Mouse (Mus musculus): ENCODE data around the gene Gm973. TPM values are rescaled to one million over a fixed set of nuclear protein-coding genes. Genes with fewer than 3 reads are reported as not detected.

The Gm973 gene
- polyA plus RNA-seq, 1 experiment from 2014 or later, result 4.4 TPM

GRCm38 (mm10) chr1:59524759-59525158 lies 8.7 kb downstream of the Gm973 start:
- no peak overlapping the region for H3K27ac ChIP-seq (ENCODE audit: low read depth, low read length)
- DNase-seq (ENCODE audit: low spot score), result no peak
- no peaks in the 10 kb centered on the region for H3K36me3 ChIP-seq (ENCODE audit: control insufficient read depth, insufficient read depth, low read length)
- no peaks in the 10 kb centered on the region for H3K27me3 ChIP-seq (ENCODE audit: control insufficient read depth, insufficient read depth, low read length)
- H3K9ac ChIP-seq (ENCODE audit: low read length), result no peak overlapping the region
- H3K4me3 ChIP-seq (ENCODE audit: low read depth, low read length), result no peak overlapping the region
- no peak for ATAC-seq (ENCODE audit: insufficient read depth, low FRiP score, low TSS enrichment)
- 62% methylated on average over 3 of the region's 3 CpGs for WGBS
- no peak overlapping the region for H3K4me2 ChIP-seq (ENCODE audit: low read depth)
- no peaks in the 10 kb centered on the region for H3K9me3 ChIP-seq (ENCODE audit: control insufficient read depth, low read length)
- H3K4me1 ChIP-seq (ENCODE audit: control insufficient read depth, insufficient read depth, low read length), result peaks cover 20% of the 10 kb centered on the region

- Histone ChIP-seq H3K36me3 (ENCODE audit: control insufficient read depth, insufficient read depth, low read length) (no peaks in the 10 kb centered on the region), H3K4me2 (ENCODE audit: low read depth) (no peak overlapping the region), H3K27ac (ENCODE audit: low read depth, low read length) (no peak overlapping the region), H3K9me3 (ENCODE audit: control insufficient read depth, low read length) (no peaks in the 10 kb centered on the region), H3K4me1 (ENCODE audit: control insufficient read depth, insufficient read depth, low read length) (peaks cover 5% of the 10 kb centered on the region; the same call in 1 of the 2 replicates), H3K4me3 (ENCODE audit: low read depth, low read length) (no peak overlapping the region), H3K9ac (ENCODE audit: low read length) (no peak overlapping the region), H3K27me3 (ENCODE audit: control insufficient read depth, insufficient read depth, low read length) (no peaks in the 10 kb centered on the region)
- DNase-seq (ENCODE audit: low spot score), result no peak
- 89% methylated on average over 6 of the region's 6 CpGs for WGBS
- ATAC-seq (ENCODE audit: insufficient read depth, low FRiP score, low TSS enrichment), result no peak
These were observed 11.2 kb downstream of the Gm973 start for GRCm38 (mm10) chr1:59527219-59527618.

DNA sequence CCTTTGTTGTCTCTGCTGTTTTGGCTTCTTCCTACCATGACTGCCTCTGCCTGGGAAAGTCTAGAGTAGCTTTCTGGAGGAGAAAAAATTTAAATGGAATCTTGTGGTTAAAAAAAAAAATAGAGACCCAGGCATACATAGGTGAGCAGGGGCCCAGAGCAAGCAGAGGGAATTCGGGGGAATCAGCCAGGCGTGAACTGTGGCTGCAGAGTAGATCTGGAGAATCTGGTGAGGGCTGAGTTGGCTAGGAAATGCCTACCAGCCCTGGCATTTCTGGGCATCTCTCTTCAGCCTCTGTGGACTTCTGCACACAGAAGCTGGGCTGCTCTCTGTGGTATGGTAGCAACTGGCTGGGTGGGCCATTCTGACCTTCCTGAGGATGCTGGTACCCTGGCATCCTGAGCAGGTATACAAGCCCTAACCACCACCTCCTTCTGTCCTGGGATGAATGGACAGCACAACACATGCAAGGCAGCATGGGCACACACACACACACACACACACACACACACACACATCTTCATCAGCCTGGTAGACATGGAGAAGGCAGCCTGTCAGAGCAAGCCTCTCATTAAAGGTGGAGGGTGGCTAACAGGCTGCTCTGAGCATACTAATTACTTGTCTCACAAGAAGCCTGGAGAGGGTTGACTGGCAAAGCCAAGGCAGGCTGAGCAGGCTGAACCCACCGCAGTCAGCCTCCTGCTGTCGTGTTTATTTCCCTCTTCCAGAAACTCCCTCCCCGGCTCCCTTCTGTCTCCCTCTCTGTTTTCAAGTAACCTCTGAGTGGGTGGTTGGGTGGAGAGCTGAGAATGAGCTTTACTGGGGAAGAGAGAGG lies 19.1 kb downstream of the Gm973 start:
- Histone ChIP-seq H3K27me3 (ENCODE audit: control insufficient read depth, insufficient read depth, low read length) (no peaks in the 10 kb centered on the region), H3K36me3 (ENCODE audit: control insufficient read depth, insufficient read depth, low read length) (no peaks in the 10 kb centered on the region)
- DNase-seq (ENCODE audit: low spot score), result no peak

GRCm38 (mm10) chr1:59538381-59538780 lies 22.3 kb downstream of the Gm973 start:
- no peak overlapping the region for H3K4me3 ChIP-seq (ENCODE audit: low read depth, low read length)
- ATAC-seq (ENCODE audit: insufficient read depth, low FRiP score, low TSS enrichment), result no peak
- no peaks in the 10 kb centered on the region for H3K27me3 ChIP-seq (ENCODE audit: control insufficient read depth, insufficient read depth, low read length)
- H3K36me3 ChIP-seq (ENCODE audit: control insufficient read depth, insufficient read depth, low read length), result no peaks in the 10 kb centered on the region
- no peaks in the 10 kb centered on the region for H3K4me1 ChIP-seq (ENCODE audit: control insufficient read depth, insufficient read depth, low read length)
- H3K27ac ChIP-seq (ENCODE audit: low read depth, low read length), result no peak overlapping the region
- no peak overlapping the region for H3K9ac ChIP-seq (ENCODE audit: low read length)
- no peak for DNase-seq (ENCODE audit: low spot score)
- WGBS, result 86% methylated on average over 5 of the region's 5 CpGs
- H3K9me3 ChIP-seq (ENCODE audit: control insufficient read depth, low read length), result no peaks in the 10 kb centered on the region
- no peak overlapping the region for H3K4me2 ChIP-seq (ENCODE audit: low read depth)

More for the DNA sequence above, 19.1 kb downstream of the Gm973 start:
- 37% methylated on average over 5 of the region's 5 CpGs for WGBS
- Histone ChIP-seq H3K27ac (ENCODE audit: low read depth, low read length) (no peak overlapping the region), H3K4me2 (ENCODE audit: low read depth) (no peak overlapping the region), H3K4me3 (ENCODE audit: low read depth, low read length) (no peak overlapping the region), H3K9me3 (ENCODE audit: control insufficient read depth, low read length) (no peaks in the 10 kb centered on the region), H3K9ac (ENCODE audit: low read length) (no peak overlapping the region), H3K4me1 (ENCODE audit: control insufficient read depth, insufficient read depth, low read length) (no peaks in the 10 kb centered on the region)
- ATAC-seq (ENCODE audit: insufficient read depth, low FRiP score, low TSS enrichment), result no peak

- DNase-seq (ENCODE audit: low spot score), result no peak
- H3K9ac ChIP-seq (ENCODE audit: low read length), result no peak overlapping the region
- no peak overlapping the region for H3K27ac ChIP-seq (ENCODE audit: low read depth, low read length)
- 71% methylated on average over 19 of the region's 19 CpGs for WGBS
- H3K4me3 ChIP-seq (ENCODE audit: low read depth, low read length), result no peak overlapping the region
- H3K36me3 ChIP-seq (ENCODE audit: control insufficient read depth, insufficient read depth, low read length), result no peaks in the 10 kb centered on the region
- no peaks in the 10 kb centered on the region for H3K9me3 ChIP-seq (ENCODE audit: control insufficient read depth, low read length)
- H3K4me2 ChIP-seq (ENCODE audit: low read depth), result no peak overlapping the region
- no peak for ATAC-seq (ENCODE audit: insufficient read depth, low FRiP score, low TSS enrichment)
- no peaks in the 10 kb centered on the region for H3K27me3 ChIP-seq (ENCODE audit: control insufficient read depth, insufficient read depth, low read length)
- no peaks in the 10 kb centered on the region for H3K4me1 ChIP-seq (ENCODE audit: control insufficient read depth, insufficient read depth, low read length)
These were observed 24.6 kb downstream of the Gm973 start for GRCm38 (mm10) chr1:59540537-59541148.

- DNase-seq (ENCODE audit: low spot score) (no peak), ATAC-seq (ENCODE audit: insufficient read depth, low FRiP score, low TSS enrichment) (no peak)
- Histone ChIP-seq H3K4me3 (ENCODE audit: low read depth, low read length) (no peak overlapping the region), H3K27ac (ENCODE audit: low read depth, low read length) (no peak overlapping the region), H3K9me3 (ENCODE audit: control insufficient read depth, low read length) (no peaks in the 10 kb centered on the region), H3K27me3 (ENCODE audit: control insufficient read depth, insufficient read depth, low read length) (no peaks in the 10 kb centered on the region), H3K36me3 (ENCODE audit: control insufficient read depth, insufficient read depth, low read length) (no peaks in the 10 kb centered on the region), H3K4me1 (ENCODE audit: control insufficient read depth, insufficient read depth, low read length) (no peaks in the 10 kb centered on the region), H3K4me2 (ENCODE audit: low read depth) (no peak overlapping the region), H3K9ac (ENCODE audit: low read length) (no peak overlapping the region)
- 85% methylated on average over 16 of the region's 16 CpGs for WGBS
These were observed 25.4 kb downstream of the Gm973 start for GRCm38 (mm10) chr1:59541271-59542020.

- no peak overlapping the region for H3K9ac ChIP-seq (ENCODE audit: low read length)
- no peak overlapping the region for H3K4me3 ChIP-seq (ENCODE audit: low read depth, low read length)
- no peaks in the 10 kb centered on the region for H3K9me3 ChIP-seq (ENCODE audit: control insufficient read depth, low read length)
- no peak overlapping the region for H3K27ac ChIP-seq (ENCODE audit: low read depth, low read length)
- DNase-seq (ENCODE audit: low spot score) (no peak), ATAC-seq (ENCODE audit: insufficient read depth, low FRiP score, low TSS enrichment) (no peak)
- WGBS, result 71% methylated on average over 6 of the region's 6 CpGs
- H3K27me3 ChIP-seq (ENCODE audit: control insufficient read depth, insufficient read depth, low read length), result no peaks in the 10 kb centered on the region
- H3K4me2 ChIP-seq (ENCODE audit: low read depth), result no peak overlapping the region
- H3K36me3 ChIP-seq (ENCODE audit: control insufficient read depth, insufficient read depth, low read length), result no peaks in the 10 kb centered on the region
- no peaks in the 10 kb centered on the region for H3K4me1 ChIP-seq (ENCODE audit: control insufficient read depth, insufficient read depth, low read length)
These were observed 26.2 kb downstream of the Gm973 start for GRCm38 (mm10) chr1:59542231-59542630.

DNA sequence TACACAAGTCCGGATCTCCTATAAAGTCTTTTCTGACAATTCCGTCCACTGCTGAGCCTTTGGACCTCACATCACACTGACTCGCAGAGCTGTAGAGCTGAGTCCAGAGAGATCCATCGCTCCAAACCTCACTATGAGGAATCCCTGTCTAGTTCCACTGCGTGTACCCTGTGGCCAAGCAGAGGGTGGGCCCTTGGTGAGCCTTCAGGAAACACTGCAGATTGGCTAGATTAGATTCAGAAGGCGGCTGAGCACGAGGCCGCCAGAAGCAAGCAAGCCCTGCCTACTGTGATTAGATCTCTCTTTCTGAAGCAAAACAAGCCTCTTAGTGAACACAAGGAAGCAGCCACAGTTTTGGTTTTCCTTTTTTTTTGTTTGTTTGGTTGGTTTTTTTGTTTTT lies 27.8 kb downstream of the Gm973 start:
- no peaks in the 10 kb centered on the region for H3K36me3 ChIP-seq (ENCODE audit: control insufficient read depth, insufficient read depth, low read length)
- no peaks in the 10 kb centered on the region for H3K9me3 ChIP-seq (ENCODE audit: control insufficient read depth, low read length)
- no peak overlapping the region for H3K4me3 ChIP-seq (ENCODE audit: low read depth, low read length)
- H3K27ac ChIP-seq (ENCODE audit: low read depth, low read length), result no peak overlapping the region
- peaks cover 5% of the 10 kb centered on the region; the same call in 1 of the 2 replicates for H3K4me1 ChIP-seq (ENCODE audit: control insufficient read depth, insufficient read depth, low read length)
- no peak overlapping the region for H3K9ac ChIP-seq (ENCODE audit: low read length)
- 83% methylated on average over 8 of the region's 8 CpGs for WGBS
- H3K27me3 ChIP-seq (ENCODE audit: control insufficient read depth, insufficient read depth, low read length), result no peaks in the 10 kb centered on the region
- DNase-seq (ENCODE audit: low spot score) (no peak), ATAC-seq (ENCODE audit: insufficient read depth, low FRiP score, low TSS enrichment) (no peak)
- no peak overlapping the region for H3K4me2 ChIP-seq (ENCODE audit: low read depth)

All from neural tube, embryonic 11.5 days (tissue).